Mouse (Mus musculus): ENCODE results near the gene Abcb7. TPM values are rescaled to one million over a fixed set of nuclear protein-coding genes. Genes with fewer than 3 reads are reported as not detected.

The Abcb7 gene
- polyA plus RNA-seq, 1 experiment from 2014 or later, result 8.0 TPM

Other genes with a start within 250 kb of the Abcb7 start
- gene Nexmif, start 212.7 kb downstream of the Abcb7 start, polyA plus RNA-seq (2015; fragmentation: Nextera tagmentation; extraction: Ambion mirVana), result 1.0 and 2.0 TPM in 2 replicates
- gene Uprt, start 69.0 kb upstream of the Abcb7 start, polyA plus RNA-seq (2015; fragmentation: Nextera tagmentation; extraction: Ambion mirVana), result 1.1 and 1.7 TPM in 2 replicates